17 mouse cellular contexts compared by ENCODE assay signal in genomic region chrX:57659571-57659970, GRCm38 (mm10).
"Had no signal": no experiment of that assay in that cellular context is flagged by ENCODE, and none has a peak within 500 bp of the region (broad histone marks: within the 10 kb centered on the region; RNA-seq: fewer than 3 reads in every experiment).

No protein-coding gene starts in this region.

- H3K9me3 ChIP-seq: limb, embryonic 15.5 days; liver, embryonic 12.5 days; midbrain, embryonic 10.5 days; midbrain, embryonic 15.5 days; neural tube, embryonic 13.5 days had no signal

- H3K27ac ChIP-seq: kidney, postnatal 0 days; layer of hippocampus, adult 2 months; limb, embryonic 15.5 days; liver, embryonic 12.5 days; midbrain, embryonic 10.5 days; midbrain, embryonic 15.5 days; neural tube, embryonic 13.5 days had no signal

- H3K36me3 ChIP-seq: limb, embryonic 15.5 days; liver, embryonic 12.5 days; midbrain, embryonic 10.5 days; midbrain, embryonic 15.5 days; neural tube, embryonic 13.5 days had no signal

- H3K4me2 ChIP-seq: limb, embryonic 15.5 days; liver, embryonic 12.5 days; lung, embryonic 14.5 days; midbrain, embryonic 15.5 days; neural tube, embryonic 13.5 days had no signal

- H3K27me3 ChIP-seq: limb, embryonic 15.5 days; liver, embryonic 12.5 days; midbrain, embryonic 15.5 days; neural tube, embryonic 13.5 days had no signal

- ATAC-seq: liver, embryonic 12.5 days; midbrain, embryonic 15.5 days had no signal

- DNase-seq: kidney, adult 9 months; kidney, postnatal 4 days; lung, embryonic 14.5 days; lung, postnatal 10 days; lung, postnatal 4 days; retina, postnatal 1 day; right cerebral cortex, postnatal 4 days; spleen, adult 18-20 months; thymus, adult 18-20 months; thymus, postnatal 14 days had no signal

- H3K9ac ChIP-seq: limb, embryonic 15.5 days; liver, embryonic 12.5 days; lung, embryonic 14.5 days; midbrain, embryonic 15.5 days; neural tube, embryonic 13.5 days had no signal

- H3K4me1 ChIP-seq: limb, embryonic 15.5 days; liver, embryonic 12.5 days; midbrain, embryonic 10.5 days; midbrain, embryonic 15.5 days; neural tube, embryonic 13.5 days had no signal

- H3K4me3 ChIP-seq: layer of hippocampus, adult 2 months; limb, embryonic 15.5 days; liver, embryonic 12.5 days; midbrain, embryonic 10.5 days; midbrain, embryonic 15.5 days; neural tube, embryonic 13.5 days had no signal
